Mouse (Mus musculus) cerebellum, postnatal 4 days (tissue): ENCODE data around the gene Frrs1l.

ENCODE experiments used
- DNase-seq, 2 experiments: peaks; one replicate each; pipeline ENCODE4 v3.0.0; 2022; ENCODE audit warnings: low spot score in 2 of 2, mixed read lengths in 1 of 2

The Frrs1l gene

GRCm38 (mm10) chr4:56989431-56990214, 568 bp downstream of the Frrs1l start:
- peak in 1 of 2 experiments; percentile 32 for DNase-seq

DNA sequence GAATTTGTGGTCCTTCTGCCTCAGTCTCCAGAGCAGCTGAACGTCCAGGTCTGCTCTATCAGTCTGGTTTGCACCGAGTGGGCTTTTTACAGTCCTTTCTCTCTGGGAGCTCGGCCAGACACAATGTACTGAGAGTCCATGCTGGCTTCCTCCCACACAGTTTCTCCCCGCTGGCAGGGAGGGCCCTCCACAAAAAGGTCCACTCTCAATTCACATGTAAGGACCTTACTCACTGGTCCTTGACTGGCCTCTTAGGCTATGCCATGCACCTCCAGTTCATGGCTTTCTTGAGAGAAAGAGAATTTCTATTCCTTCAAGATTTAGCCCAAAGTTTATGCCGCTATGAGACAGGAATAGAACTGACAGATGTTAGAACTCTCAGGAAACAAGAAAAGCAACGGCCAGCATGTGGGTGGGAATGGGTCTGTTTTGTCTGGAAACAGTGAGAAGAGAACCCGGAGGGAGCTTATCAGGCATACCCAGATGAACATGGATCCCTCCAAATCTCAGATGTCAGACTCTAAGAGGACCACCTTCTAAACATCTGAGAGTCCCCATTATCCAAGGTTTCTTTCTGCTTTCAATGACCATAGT, 24.5 kb downstream of the Frrs1l start:
- DNase-seq: no peak

GRCm38 (mm10) chr4:56963687-56964086, 26.5 kb downstream of the Frrs1l start:
- no peak for DNase-seq

DNA sequence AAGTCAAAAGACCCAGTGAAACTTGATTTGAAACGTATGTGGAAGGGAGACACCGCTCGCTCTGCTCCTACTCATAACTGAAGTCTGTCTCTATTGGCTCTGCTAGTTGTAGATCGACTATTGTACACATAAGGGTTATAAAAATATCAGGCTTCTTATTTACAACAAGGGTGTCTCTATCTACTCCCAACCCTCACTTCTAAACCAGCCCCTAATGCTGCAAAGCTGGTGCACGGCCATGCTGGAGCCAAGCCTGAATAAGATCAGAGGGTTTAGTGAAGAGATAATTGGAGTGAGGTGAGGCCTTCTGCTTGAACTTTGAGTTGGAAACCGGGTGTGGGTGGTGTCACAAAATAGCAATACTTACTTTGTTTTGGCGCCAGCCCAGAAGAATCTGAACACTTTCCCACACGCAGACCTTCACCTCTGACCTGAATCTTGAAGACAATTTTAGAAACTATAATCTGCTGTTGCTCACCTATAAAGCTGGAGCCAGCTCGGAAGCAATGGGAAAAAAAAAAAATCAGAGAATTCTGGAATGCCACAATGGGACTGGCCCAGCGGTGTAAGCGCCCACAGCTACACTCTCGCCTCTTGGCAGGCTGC, 28.8 kb downstream of the Frrs1l start:
- DNase-seq: no peak

- DNase-seq: no peak
Observed at GRCm38 (mm10) chr4:56957518-56957917, 32.7 kb downstream of the Frrs1l start.

- no peak for DNase-seq
Observed at GRCm38 (mm10) chr4:56953235-56953634, 37.0 kb downstream of the Frrs1l start.

GRCm38 (mm10) chr4:56951701-56952100, 38.5 kb downstream of the Frrs1l start:
- DNase-seq: no peak

- DNase-seq: no peak
Observed at GRCm38 (mm10) chr4:56949494-56949893, 40.7 kb downstream of the Frrs1l start.

GRCm38 (mm10) chr4:56946641-56947640, 43.2 kb downstream of the Frrs1l start, which contains the start of gene Tmem245:
Tmem245 (minus strand) TSS chr4:56947437.
- peak; percentile 89 to 90 for DNase-seq

GRCm38 (mm10) chr4:56946180-56946579, 44.0 kb downstream of the Frrs1l start:
- DNase-seq: no peak

GRCm38 (mm10) chr4:56944286-56944685, 45.9 kb downstream of the Frrs1l start:
- DNase-seq: no peak

DNA sequence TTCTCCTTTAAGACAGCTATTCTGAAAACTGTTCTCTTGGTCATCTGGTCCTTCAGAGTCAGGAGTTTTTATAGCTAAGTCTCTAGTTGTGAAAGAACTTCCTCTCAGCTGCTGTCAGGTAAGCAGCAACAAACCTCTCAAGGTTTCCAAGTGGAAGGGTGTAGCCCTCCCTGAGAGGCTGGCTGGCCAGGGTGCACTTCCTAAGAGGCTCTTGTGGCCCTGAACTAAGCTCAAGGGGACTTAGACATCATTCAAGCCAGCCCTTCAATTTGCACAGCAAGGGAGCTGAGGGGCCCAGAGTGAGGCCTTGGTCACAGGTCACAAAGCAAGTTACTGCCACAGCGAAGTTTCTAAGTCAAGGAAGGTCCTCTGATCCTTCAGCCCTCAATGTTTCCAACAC, 46.9 kb downstream of the Frrs1l start:
- no peak for DNase-seq

- DNase-seq: no peak
Observed at GRCm38 (mm10) chr4:56942567-56942966, 47.6 kb downstream of the Frrs1l start.

- DNase-seq: no peak
Observed at GRCm38 (mm10) chr4:56941481-56941880, 48.7 kb downstream of the Frrs1l start.

GRCm38 (mm10) chr4:56937136-56937535, 53.1 kb downstream of the Frrs1l start:
- no peak for DNase-seq

- no peak for DNase-seq
Observed at GRCm38 (mm10) chr4:56935327-56935726, 54.9 kb downstream of the Frrs1l start.

- no peak for DNase-seq
Observed at GRCm38 (mm10) chr4:56933154-56933553, 57.0 kb downstream of the Frrs1l start.

GRCm38 (mm10) chr4:56932096-56932495, 58.1 kb downstream of the Frrs1l start:
- no peak for DNase-seq

DNA sequence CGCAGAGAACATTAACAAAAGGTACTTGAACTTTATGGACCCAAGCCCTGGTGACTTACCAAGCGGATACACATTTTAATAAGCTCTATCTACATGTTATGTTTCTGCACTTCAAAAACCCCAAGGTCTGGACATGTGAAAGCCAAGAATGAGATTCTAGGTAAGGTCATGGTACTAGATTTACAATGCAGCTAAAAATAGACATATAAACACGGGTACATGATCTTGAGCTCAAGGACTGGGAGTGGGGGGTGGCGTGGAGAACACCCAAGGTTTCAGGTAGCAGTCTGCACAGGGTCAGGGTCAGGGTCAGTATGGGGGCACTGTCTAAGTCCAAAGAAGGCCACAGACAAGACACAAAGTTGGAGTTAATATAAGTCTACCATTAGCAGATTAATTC, 59.9 kb downstream of the Frrs1l start:
- no peak for DNase-seq

DNA sequence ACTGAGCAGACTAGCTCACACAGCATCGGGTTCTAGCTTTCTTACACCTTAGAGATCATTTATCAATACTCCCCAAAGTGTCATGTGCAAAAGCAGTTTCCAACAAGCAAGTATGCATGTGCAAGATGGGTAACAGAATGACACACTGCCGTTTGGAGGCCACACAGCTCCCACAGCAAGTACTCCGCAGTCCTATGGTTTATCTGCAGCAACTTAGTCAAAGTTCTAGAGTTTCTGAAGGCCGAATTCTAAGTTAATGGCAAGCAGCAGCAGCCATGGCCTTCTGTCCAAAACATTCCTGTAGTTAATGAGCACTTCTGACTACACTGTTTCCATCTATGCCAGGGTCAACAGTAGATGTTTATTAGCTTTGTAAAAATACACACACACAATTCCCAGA, 63.2 kb downstream of the Frrs1l start:
- no peak for DNase-seq

DNA sequence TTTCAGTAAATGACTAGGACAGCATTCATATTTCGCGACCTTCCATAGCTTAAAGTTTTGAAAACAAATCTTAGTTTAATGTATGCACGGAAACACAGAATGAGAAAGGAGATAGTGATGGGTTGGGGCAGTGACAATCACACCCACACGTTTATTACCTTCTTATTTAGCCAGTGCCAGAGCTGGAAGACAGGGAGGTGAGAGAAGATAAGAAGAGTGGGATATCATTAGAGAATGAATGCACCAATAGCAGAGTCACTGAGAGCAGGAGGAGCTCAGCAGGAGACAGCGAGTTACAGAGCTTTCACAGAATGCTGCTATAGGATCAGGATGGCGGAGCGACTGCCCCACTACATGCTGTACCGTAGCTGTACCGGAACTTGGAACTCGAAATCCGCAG, 68.0 kb downstream of the Frrs1l start:
- DNase-seq: no peak
